Mouse (Mus musculus) hindbrain, embryonic 10.5 days (tissue): ENCODE measurements around the gene Tbc1d9. TPM values are rescaled to one million over a fixed set of nuclear protein-coding genes. Genes with fewer than 3 reads are reported as not detected.
A peak's percentile ranks its signal among the peaks of the same experiment; 100 is the strongest.

Source experiments
- DNase-seq: peaks from one replicate; pipeline ENCODE4 v3.0.0-alpha.2; 2017; ENCODE audit warnings: low spot score
- H3K27ac ChIP-seq: fragments of 300-500 bp; sonication (generic); 2 replicates; pipeline ENCODE4 v1.5.1; 2016; ENCODE audit warnings: mild to moderate bottlenecking, moderate library complexity
- H3K27me3 ChIP-seq: fragments of 300-500 bp; sonication (generic); 2 replicates; pipeline ENCODE4 v1.6.1; 2016; ENCODE audit warnings: mild to moderate bottlenecking; ENCODE audit not compliant: poor library complexity, insufficient read depth, severe bottlenecking
- H3K36me3 ChIP-seq: fragments of 300-500 bp; sonication (generic); 2 replicates; pipeline ENCODE4 v1.6.1; 2016; ENCODE audit warnings: mild to moderate bottlenecking, moderate library complexity
- H3K4me1 ChIP-seq: fragments of 300-500 bp; sonication (generic); replicated peaks from 2 replicates; pipeline ENCODE4 v1.6.1; 2016; ENCODE audit warnings: mild to moderate bottlenecking
- H3K4me3 ChIP-seq: fragments of 300-500 bp; sonication (generic); 2 replicates; pipeline ENCODE4 v1.5.1; 2016; ENCODE audit warnings: mild to moderate bottlenecking, moderate library complexity
- H3K9me3 ChIP-seq: fragments of 300-500 bp; sonication (generic); 2 replicates; pipeline ENCODE4 v1.6.1; 2016; ENCODE audit warnings: mild to moderate bottlenecking, moderate library complexity
- WGBS: fragments of 180-500 bp; shearing (Covaris S2); methylation state at CpG from one replicate; pipeline ENCODE4 v1.1.7; 2016; 5-methylcytosine and 5-hydroxymethylcytosine counted together
- polyA plus RNA-seq: library from polyadenylated mRNA; unstranded; fragments of >200 nt; fragmentation: Nextera tagmentation; extraction: Ambion mirVana; gene quantifications from 2 replicates; pipeline ENCODE4 v1.2.1, GENCODE M21; 2016

The Tbc1d9 gene
- polyA plus RNA-seq, 1 experiment from 2014 or later: 8.3 TPM

DNA sequence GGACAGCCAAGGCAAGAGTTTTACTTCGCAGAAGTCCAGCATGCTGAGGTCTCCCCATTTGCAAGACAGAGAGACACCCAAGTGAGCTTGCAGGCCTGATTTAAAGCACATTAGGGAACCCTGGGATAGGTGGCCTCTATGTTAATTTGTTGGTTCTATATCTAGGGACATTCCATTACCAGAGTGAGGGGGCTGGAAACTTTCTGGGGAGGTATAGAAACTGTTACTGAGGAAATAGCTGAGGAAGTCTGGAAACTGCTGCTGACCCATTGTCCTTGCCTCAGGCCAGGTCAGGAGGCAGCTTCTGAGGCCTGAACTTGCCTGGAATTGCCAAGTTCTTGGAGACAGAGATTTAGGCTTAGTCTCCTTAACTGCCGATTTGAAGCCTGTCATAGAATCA is 4.5 kb upstream of the Tbc1d9 start:
- Histone ChIP-seq H3K27ac (no peak overlapping the region), H3K27me3 (no peaks in the 10 kb centered on the region), H3K9me3 (no peaks in the 10 kb centered on the region), H3K4me1 (peaks cover 11% of the 10 kb centered on the region; the same call in 1 of the 2 replicates), H3K4me3 (no peak overlapping the region), H3K36me3 (no peaks in the 10 kb centered on the region)
- no peak for DNase-seq
- WGBS: 68% methylated on average over 2 of the region's 2 CpGs

DNA sequence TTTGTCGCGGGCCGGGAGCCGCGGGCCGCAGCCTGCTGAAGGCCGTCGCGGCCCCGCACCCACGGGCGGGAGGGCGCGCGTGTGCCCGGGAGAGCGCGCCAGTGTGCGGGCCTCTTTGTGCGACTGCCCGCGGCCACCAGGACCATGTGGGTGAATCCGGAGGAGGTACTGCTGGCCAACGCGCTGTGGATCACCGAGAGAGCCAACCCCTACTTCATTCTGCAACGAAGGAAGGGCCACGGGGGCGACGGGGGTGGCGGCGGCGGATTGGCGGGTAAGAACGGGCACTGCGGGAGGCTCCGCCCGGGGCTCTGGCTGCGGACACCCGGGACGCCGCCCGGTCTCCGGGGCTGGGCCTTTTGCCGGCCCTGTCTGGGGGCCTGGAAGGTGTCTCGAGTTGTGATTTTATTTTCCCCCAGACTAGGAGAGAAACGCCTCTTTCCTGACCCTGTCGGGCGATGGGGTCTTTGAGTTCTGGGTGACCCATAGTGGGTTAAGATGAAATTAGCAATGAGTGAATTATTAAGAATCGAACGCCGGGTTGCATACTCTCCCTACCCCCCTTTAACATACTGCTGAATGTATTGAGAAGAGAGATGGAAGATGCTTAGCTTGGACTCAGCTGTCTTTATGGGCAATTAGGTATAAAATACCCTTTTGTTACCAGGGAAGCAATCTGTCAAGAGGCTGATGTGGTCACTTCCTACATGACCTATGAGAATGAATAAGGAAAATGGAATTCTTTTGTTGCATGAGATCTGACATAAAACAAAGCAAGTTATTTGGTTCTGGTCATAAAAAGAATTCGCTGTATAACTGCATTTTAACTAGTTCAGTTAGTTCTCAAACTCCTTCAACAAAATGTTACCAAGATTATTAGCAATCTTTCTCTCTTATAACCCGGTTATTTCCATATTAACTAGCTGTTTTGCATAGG is 1.0 kb downstream of the Tbc1d9 start, which contains the start of gene Gm10645:
Gene Gm10645, minus strand, starts transcription at position 240 of the 937 bp plus-strand sequence.
- no peaks in the 10 kb centered on the region for H3K27me3 ChIP-seq
- H3K9me3 ChIP-seq: no peaks in the 10 kb centered on the region
- peak; percentile 69 for DNase-seq
- 2% methylated on average over 54 of the region's 54 CpGs for WGBS
- H3K4me3 ChIP-seq: peak within 1 kb of the TSS; percentile 85
- H3K27ac ChIP-seq: peak within 1 kb of the TSS; percentile 97
- peaks cover 39% of the 10 kb centered on the region for H3K4me1 ChIP-seq
- no peaks in the 10 kb centered on the region for H3K36me3 ChIP-seq

DNA sequence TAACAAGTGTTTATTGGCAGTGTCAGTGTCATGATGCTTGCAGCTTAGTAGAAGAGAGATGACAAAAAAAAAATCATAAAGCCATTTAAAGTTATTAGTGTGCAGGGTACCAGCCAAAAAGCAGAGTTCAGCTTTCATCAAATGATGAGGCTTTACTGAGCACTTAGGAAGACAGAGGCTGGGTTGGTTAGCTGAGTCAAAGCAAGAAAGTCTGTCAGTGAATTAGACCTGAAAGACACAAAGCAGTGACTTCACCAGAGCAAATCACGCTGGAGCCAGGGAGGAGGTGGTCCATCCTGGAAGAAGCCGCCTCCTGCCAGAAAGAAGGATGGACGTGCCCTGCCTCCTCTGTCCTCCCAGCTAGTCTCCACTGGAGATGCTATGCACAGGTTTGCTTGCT is 2.8 kb downstream of the Tbc1d9 start:
- Histone ChIP-seq H3K4me1 (peaks cover 39% of the 10 kb centered on the region), H3K27me3 (no peaks in the 10 kb centered on the region), H3K9me3 (no peaks in the 10 kb centered on the region), H3K36me3 (no peaks in the 10 kb centered on the region), H3K4me3 (peak overlapping the region; percentile 85; the same call in 1 of the 2 replicates), H3K27ac (no peak overlapping the region; the same call in 1 of the 2 replicates)
- 36% methylated on average over 3 of the region's 3 CpGs for WGBS
- DNase-seq: no peak

DNA sequence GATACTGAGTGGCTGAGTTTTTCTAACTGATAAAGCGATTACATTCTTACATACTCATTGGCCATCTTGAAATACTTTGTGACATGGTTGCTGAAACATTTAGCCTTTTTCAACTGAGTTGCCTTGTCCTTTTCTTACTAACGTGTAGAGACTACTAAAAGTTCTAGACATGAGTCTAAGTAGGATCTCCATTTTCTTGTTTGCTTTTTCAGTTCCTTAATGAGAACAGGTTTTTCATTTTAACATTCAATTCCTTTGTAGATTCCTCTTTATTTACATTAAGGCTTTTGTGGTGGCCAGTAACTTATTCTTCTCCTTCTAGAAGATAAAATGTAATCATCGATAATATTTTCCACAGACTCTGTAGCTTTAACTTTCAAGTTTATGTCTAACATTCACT is 4.0 kb downstream of the Tbc1d9 start:
- no peak for DNase-seq
- WGBS: 88% methylated on average over 3 of the region's 3 CpGs
- H3K36me3 ChIP-seq: no peaks in the 10 kb centered on the region
- H3K27me3 ChIP-seq: no peaks in the 10 kb centered on the region
- peaks cover 39% of the 10 kb centered on the region for H3K4me1 ChIP-seq
- H3K9me3 ChIP-seq: no peaks in the 10 kb centered on the region
- H3K27ac ChIP-seq: no peak overlapping the region
- no peak overlapping the region for H3K4me3 ChIP-seq

DNA sequence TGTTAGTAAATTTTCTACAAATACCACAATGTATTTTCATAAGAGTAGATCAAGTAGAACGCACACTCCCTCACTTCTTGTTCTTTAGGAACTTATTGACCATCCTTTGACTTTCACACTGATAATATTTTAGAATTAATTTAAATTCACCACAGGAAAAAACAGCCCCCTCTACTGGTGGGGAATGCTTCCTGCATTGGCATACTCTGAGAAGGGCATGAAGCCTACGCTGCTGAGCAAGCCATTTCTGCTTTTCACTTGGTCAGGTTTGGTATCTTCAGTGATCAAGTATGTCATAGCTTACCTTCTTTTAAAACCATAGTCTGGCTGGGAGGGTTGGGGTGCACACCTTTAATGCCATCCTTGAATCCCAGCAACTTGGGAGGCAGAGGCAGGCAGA is 4.6 kb downstream of the Tbc1d9 start:
- WGBS: 91% methylated on average over 2 of the region's 2 CpGs
- H3K4me1 ChIP-seq: peaks cover 36% of the 10 kb centered on the region
- H3K27ac ChIP-seq: no peak overlapping the region
- no peaks in the 10 kb centered on the region for H3K9me3 ChIP-seq
- H3K36me3 ChIP-seq: no peaks in the 10 kb centered on the region
- no peak overlapping the region for H3K4me3 ChIP-seq
- DNase-seq: no peak
- no peaks in the 10 kb centered on the region for H3K27me3 ChIP-seq

DNA sequence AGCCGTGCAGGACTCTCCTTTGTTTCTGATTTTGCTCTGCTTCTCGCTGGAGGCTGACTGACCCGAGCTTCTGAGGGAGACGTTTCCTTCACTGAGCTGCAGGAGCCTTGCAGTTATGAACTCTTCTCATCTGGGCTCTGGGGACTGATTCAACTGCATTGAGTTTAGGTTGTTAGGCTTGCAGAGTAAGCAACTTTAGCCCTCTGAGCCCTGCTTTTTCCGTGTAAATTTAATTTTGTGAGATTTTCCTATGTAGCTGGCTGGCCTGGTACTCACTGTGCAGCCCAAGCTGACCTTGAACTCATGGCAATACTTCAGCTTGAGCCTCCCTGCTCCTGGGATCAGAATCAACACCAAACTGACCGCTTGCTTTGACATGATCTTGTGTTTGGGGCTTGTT is 5.7 kb downstream of the Tbc1d9 start:
- Histone ChIP-seq H3K36me3 (no peaks in the 10 kb centered on the region), H3K27ac (no peak overlapping the region), H3K27me3 (no peaks in the 10 kb centered on the region), H3K4me3 (no peak overlapping the region), H3K9me3 (no peaks in the 10 kb centered on the region), H3K4me1 (peaks cover 30% of the 10 kb centered on the region)
- 47% methylated on average over 6 of the region's 6 CpGs for WGBS
- DNase-seq: peak; percentile 9

DNA sequence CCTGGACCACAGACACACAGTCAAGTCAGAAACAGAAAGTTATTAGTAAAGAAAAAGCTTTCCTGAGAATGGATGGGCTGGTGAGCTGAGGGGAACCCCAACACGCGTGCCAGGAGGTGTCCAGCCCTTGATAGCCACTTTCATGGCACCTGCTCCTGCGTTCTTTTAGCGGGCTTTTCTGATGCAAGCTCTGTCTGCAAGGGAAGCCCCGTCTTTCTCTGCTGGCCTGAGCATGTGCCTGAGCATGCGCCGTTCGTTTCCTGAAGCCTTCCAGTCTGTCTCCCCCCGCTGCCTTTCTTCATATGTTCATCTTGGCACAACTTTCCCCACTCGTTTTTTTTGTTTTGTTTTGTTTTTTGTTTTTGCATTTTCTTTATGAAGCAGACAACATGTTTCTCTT is 10.5 kb downstream of the Tbc1d9 start:
- DNase-seq: no peak
- peaks cover 41% of the 10 kb centered on the region for H3K4me1 ChIP-seq
- no peaks in the 10 kb centered on the region for H3K27me3 ChIP-seq
- H3K36me3 ChIP-seq: no peaks in the 10 kb centered on the region
- H3K9me3 ChIP-seq: no peaks in the 10 kb centered on the region
- peak overlapping the region; percentile 57; the same call in 1 of the 2 replicates for H3K27ac ChIP-seq
- H3K4me3 ChIP-seq: no peak overlapping the region
- WGBS: 82% methylated on average over 10 of the region's 10 CpGs

DNA sequence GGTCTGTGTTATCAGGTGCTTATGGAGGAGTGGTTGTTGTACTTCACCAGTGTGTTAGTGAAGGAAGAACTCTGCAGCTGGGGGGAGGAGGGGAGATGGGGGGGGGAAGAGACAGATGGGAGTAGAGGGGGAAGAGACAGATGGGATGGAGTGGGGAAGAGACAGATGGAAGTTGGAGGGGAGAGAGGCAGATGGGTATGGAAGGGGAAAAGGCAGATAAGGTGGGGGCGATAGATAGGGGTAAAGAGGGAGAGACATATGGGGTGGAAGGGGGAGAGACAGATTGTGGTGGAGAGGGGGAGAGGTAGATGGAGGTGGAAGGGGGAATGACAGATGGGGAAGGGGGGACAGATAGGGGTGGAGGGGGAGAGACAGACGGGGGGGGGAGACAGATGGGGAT is 11.6 kb downstream of the Tbc1d9 start:
- Histone ChIP-seq H3K9me3 (no peaks in the 10 kb centered on the region), H3K27me3 (no peaks in the 10 kb centered on the region), H3K27ac (peak overlapping the region; percentile 76; the same call in 1 of the 2 replicates), H3K36me3 (no peaks in the 10 kb centered on the region), H3K4me1 (peaks cover 37% of the 10 kb centered on the region), H3K4me3 (no peak overlapping the region)
- peak; percentile 8 for DNase-seq
- WGBS: 76% methylated on average over 2 of the region's 2 CpGs

DNA sequence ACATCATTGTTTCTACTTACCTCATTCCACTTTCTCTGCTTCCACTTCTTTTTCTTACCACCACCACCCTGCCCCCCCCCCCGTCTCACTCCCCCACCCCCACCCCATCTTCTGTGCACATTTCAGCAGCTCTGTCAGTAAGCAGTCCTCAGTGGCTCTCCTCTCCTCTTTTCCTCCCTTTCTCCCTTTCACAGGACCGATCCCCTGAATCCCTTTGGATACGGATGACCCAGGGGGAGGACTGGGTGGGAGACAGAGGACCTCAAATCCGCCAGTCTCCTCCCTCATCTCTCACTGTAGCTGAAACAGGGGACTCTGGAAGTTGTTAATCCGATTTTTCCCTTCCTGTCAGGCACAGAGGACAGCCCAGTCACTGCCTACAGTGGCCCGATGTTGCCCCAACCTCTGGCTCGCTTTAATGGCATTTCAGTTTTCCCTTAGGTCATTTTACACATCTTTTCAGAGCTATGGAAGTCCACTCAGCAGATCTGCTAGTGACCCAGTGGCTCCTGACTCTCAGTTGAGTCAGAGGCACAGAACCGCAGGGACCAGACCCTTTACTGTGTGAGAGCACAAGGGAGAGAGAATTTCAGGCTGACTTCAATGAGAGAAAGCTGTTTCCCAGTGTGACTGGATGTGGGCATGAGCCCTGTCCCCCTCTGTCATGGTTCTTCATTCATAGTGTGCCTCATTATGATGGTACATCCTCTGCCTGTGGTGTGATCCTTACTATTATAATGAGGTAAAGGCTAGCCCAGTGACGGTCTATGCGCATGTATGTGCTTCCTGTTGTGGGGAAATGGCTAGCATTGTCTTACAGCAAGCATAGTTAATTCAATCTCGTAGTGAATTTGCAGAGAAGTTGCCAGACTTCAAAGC is 12.4 kb downstream of the Tbc1d9 start:
- Histone ChIP-seq H3K27ac (peak overlapping the region; percentile 76), H3K36me3 (no peaks in the 10 kb centered on the region), H3K4me3 (peak overlapping the region; percentile 18; the same call in 1 of the 2 replicates), H3K9me3 (no peaks in the 10 kb centered on the region), H3K4me1 (peaks cover 42% of the 10 kb centered on the region), H3K27me3 (no peaks in the 10 kb centered on the region)
- no peak for DNase-seq
- WGBS: 24% methylated on average over 11 of the region's 11 CpGs

DNA sequence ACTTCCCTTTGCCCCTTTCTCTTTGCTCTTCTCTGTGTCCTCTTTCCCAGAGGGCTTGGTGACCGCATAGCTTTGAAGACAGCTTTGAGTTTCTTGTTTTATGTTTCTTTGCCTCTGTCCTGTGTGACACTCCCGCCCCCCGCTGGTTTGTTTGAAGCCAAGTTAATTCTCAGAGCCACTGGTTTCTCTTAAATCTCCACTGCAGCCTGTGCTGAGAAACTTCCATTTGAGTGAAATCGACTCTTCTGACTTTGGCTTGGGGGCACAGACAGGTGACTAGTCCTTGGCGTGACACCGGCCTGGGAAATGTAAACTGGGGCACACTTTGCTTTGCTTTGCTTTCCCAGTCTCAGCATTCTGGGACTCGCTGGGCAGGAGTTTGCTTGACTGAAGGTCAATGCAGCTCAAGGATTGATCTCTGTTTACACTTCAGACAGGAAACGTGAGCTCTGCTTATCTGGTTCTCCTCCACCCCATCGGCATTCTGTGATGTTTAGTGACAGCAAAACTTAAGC is 13.1 kb downstream of the Tbc1d9 start:
- Histone ChIP-seq H3K27ac (peak overlapping the region; percentile 76; the same call in 1 of the 2 replicates), H3K27me3 (no peaks in the 10 kb centered on the region), H3K4me1 (peaks cover 48% of the 10 kb centered on the region), H3K4me3 (no peak overlapping the region), H3K9me3 (no peaks in the 10 kb centered on the region), H3K36me3 (no peaks in the 10 kb centered on the region)
- WGBS: 17% methylated on average over 9 of the region's 9 CpGs
- peak; percentile 29 for DNase-seq

DNA sequence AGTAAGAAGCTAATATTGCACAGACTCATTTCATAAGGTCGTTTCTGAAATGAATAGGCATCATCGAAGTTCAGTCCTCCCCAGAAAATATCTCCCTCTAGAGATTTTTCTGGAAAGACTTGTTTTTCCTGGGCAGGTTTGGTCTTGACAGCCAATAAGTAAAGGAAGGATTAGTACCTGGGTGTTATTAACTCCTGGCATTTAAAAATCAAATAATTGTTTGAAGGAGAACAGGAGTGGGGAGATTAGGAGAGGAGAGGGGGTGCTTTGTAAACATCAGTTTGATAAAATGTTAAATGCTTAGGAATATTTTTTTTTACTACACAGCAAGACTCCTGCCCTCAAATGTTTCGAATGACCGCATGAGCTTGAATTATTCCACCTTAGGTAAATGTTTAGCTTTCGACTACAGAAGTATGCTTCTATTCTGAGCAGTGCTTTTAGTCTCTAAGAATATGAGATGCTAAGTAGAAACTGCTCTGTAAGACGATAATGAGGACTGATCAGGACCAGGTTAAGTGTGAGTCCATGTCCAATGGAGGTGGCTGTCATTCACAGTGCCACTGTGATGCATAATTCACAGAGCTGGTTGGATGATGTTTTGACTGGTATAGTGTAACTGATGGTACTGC is 16.8 kb downstream of the Tbc1d9 start:
- H3K4me1 ChIP-seq: peaks cover 36% of the 10 kb centered on the region
- H3K27me3 ChIP-seq: no peaks in the 10 kb centered on the region
- H3K36me3 ChIP-seq: no peaks in the 10 kb centered on the region
- WGBS: 87% methylated on average over 6 of the region's 6 CpGs
- DNase-seq: no peak
- H3K27ac ChIP-seq: 0 out of 2 replicates have a peak overlapping the region, but pooled peaks have one; percentile 0
- H3K9me3 ChIP-seq: no peaks in the 10 kb centered on the region
- no peak overlapping the region for H3K4me3 ChIP-seq

DNA sequence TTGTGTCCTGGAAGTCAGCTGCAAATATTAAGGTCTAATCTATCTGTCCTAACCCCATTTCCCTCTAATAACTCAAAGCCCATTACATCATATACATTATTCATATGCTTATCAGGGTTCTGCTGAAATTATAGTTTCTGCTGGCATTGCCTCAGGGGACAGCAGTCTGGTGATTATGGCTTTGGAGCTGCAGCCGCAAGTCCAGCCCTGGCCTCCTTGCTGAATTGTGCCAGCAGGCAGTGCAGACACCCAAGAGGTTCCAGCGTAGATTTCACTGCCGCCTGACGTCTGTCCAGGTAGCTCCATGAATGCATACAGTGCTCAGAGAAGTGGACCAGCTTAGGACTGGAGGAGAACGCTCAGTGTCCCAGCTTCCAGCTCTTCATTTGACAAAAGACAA is 17.6 kb downstream of the Tbc1d9 start:
- Histone ChIP-seq H3K9me3 (no peaks in the 10 kb centered on the region), H3K27ac (peak overlapping the region; percentile 43; the same call in 1 of the 2 replicates), H3K27me3 (no peaks in the 10 kb centered on the region), H3K36me3 (no peaks in the 10 kb centered on the region), H3K4me1 (peaks cover 33% of the 10 kb centered on the region), H3K4me3 (no peak overlapping the region)
- DNase-seq: no peak
- 80% methylated on average over 5 of the region's 5 CpGs for WGBS
